In genomic region chr19:56005886-56006285, GRCm38 (mm10) we compare ENCODE assay signal across 19 mouse cellular contexts.
DNase-seq lines count a peak whose midpoint lies in the region; ATAC-seq and TF ChIP-seq lines count a peak whose summit lies in the region.
"Had no signal": no experiment of that assay in that cellular context is flagged by ENCODE, and none has a peak within 500 bp of the region (broad histone marks: within the 10 kb centered on the region; RNA-seq: fewer than 3 reads in every experiment).

No protein-coding gene starts in this region.

- no peak overlapping the region for H3K9ac ChIP-seq in forebrain, embryonic 12.5 days
- H3K9ac ChIP-seq in forebrain, embryonic 13.5 days: no peak overlapping the region
- H3K9ac ChIP-seq in stomach, embryonic 16.5 days (ENCODE audit: low read length): no peak overlapping the region; the same call in 1 of the 2 replicates
- no peak overlapping the region for H3K9ac ChIP-seq in stomach, postnatal 0 days (ENCODE audit: low read length)
- H3K9ac ChIP-seq in limb, embryonic 12.5 days (replicated peaks): no peak overlapping the region
- H3K9ac ChIP-seq: limb, embryonic 13.5 days; liver, embryonic 15.5 days; midbrain, embryonic 12.5 days; neural tube, embryonic 13.5 days had no signal

- peaks cover 13% of the 10 kb centered on the region for H3K27me3 ChIP-seq in forebrain, embryonic 12.5 days
- H3K27me3 ChIP-seq in forebrain, embryonic 13.5 days: peaks cover 13% of the 10 kb centered on the region; the same call in 1 of the 2 replicates
- H3K27me3 ChIP-seq in stomach, embryonic 16.5 days (ENCODE audit: control insufficient read depth, insufficient read depth, low read length): no peaks in the 10 kb centered on the region
- H3K27me3 ChIP-seq in stomach, postnatal 0 days (ENCODE audit: control insufficient read depth, insufficient read depth, low read length): no peaks in the 10 kb centered on the region
- H3K27me3 ChIP-seq in limb, embryonic 12.5 days: 0 out of 2 replicates have a peak, but pooled peaks cover 3% of the 10 kb centered on the region
- H3K27me3 ChIP-seq: limb, embryonic 13.5 days; midbrain, embryonic 12.5 days; neural tube, embryonic 13.5 days; Patski had no signal

- no peak for ATAC-seq in forebrain, embryonic 12.5 days (ENCODE audit: low FRiP score)
- ATAC-seq in forebrain, embryonic 13.5 days: no peak
- no peak for ATAC-seq in stomach, embryonic 16.5 days (ENCODE audit: insufficient read depth, low FRiP score)
- no peak for ATAC-seq in stomach, postnatal 0 days (ENCODE audit: low FRiP score, low TSS enrichment)
- no peak for ATAC-seq in limb, embryonic 12.5 days (ENCODE audit: insufficient number of reproducible peaks, insufficient read depth, low FRiP score, low TSS enrichment, low read depth)
- ATAC-seq in erythroblast, adult 5-6 weeks (replicated peaks; ENCODE audit: low FRiP score, poor library complexity, severe bottlenecking): no peak
- ATAC-seq: inflammation-experienced regulatory T-cells, adult 6 months; Patski had no signal

- no peak for TF ChIP-seq CTCF in stomach, postnatal 0 days (IDR thresholded peaks at IDR 0.05; ENCODE audit: low read depth)

- 0 out of 2 replicates have a peak overlapping the region, but pooled peaks have one; percentile 36 for H3K27ac ChIP-seq in forebrain, embryonic 12.5 days
- no peak overlapping the region for H3K27ac ChIP-seq in forebrain, embryonic 13.5 days
- 0 out of 2 replicates have a peak overlapping the region, but pooled peaks have one; percentile 8 for H3K27ac ChIP-seq in stomach, embryonic 16.5 days (ENCODE audit: low read length)
- H3K27ac ChIP-seq in stomach, postnatal 0 days (replicated peaks): no peak overlapping the region
- peak overlapping the region; percentile 23; the same call in 1 of the 2 replicates for H3K27ac ChIP-seq in limb, embryonic 12.5 days
- H3K27ac ChIP-seq: liver, embryonic 15.5 days; midbrain, embryonic 12.5 days had no signal

- no peak overlapping the region for H3K4me3 ChIP-seq in forebrain, embryonic 12.5 days (replicated peaks)
- H3K4me3 ChIP-seq in forebrain, embryonic 13.5 days: no peak overlapping the region
- no peak overlapping the region for H3K4me3 ChIP-seq in stomach, embryonic 16.5 days (replicated peaks; ENCODE audit: low read length)
- H3K4me3 ChIP-seq in stomach, postnatal 0 days (ENCODE audit: low read depth, low read length): no peak overlapping the region
- H3K4me3 ChIP-seq in limb, embryonic 12.5 days (replicated peaks): no peak overlapping the region
- H3K4me3 ChIP-seq: limb, embryonic 13.5 days; liver, embryonic 15.5 days; midbrain, embryonic 12.5 days; neural tube, embryonic 13.5 days had no signal

- WGBS in forebrain, embryonic 12.5 days: 30% methylated on average over 6 of the region's 6 CpGs
- WGBS in forebrain, embryonic 13.5 days: 23% methylated on average over 6 of the region's 6 CpGs
- WGBS in stomach, embryonic 16.5 days: 21% methylated on average over 6 of the region's 6 CpGs
- 31% methylated on average over 6 of the region's 6 CpGs for WGBS in stomach, postnatal 0 days
- WGBS in limb, embryonic 12.5 days: 62% methylated on average over 6 of the region's 6 CpGs

- no peak for DNase-seq in stomach, postnatal 0 days (ENCODE audit: low spot score)
- DNase-seq in frontal cortex, adult 2 months (ENCODE audit: extremely low spot score in 1 of 2, low spot score in 1 of 2): no peak
- no peak for DNase-seq in gastrocnemius, postnatal 25 days
- DNase-seq: cerebellum, postnatal 36 days; heart, adult 18-20 months; kidney, adult 9 months; kidney, postnatal 4 days; lung, postnatal 36 days had no signal

- TF ChIP-seq EP300 in stomach, postnatal 0 days (optimal IDR thresholded peaks at IDR 0.05): no peak

- 0 out of 2 replicates have a peak overlapping the region, but pooled peaks have one; percentile 4 for H3K4me2 ChIP-seq in forebrain, embryonic 12.5 days
- no peak overlapping the region for H3K4me2 ChIP-seq in forebrain, embryonic 13.5 days
- no peak overlapping the region for H3K4me2 ChIP-seq in stomach, embryonic 16.5 days (ENCODE audit: low read depth, low read length)
- no peak overlapping the region for H3K4me2 ChIP-seq in stomach, postnatal 0 days (replicated peaks; ENCODE audit: low read depth)
- no peak overlapping the region for H3K4me2 ChIP-seq in limb, embryonic 12.5 days
- H3K4me2 ChIP-seq: limb, embryonic 13.5 days; liver, embryonic 15.5 days; midbrain, embryonic 12.5 days; neural tube, embryonic 13.5 days had no signal

- peaks cover 18% of the 10 kb centered on the region for H3K4me1 ChIP-seq in forebrain, embryonic 12.5 days
- peaks cover 18% of the 10 kb centered on the region for H3K4me1 ChIP-seq in forebrain, embryonic 13.5 days
- peaks cover 10% of the 10 kb centered on the region; the same call in 1 of the 2 replicates for H3K4me1 ChIP-seq in stomach, embryonic 16.5 days (ENCODE audit: control insufficient read depth, insufficient read depth, low read length)
- no peaks in the 10 kb centered on the region for H3K4me1 ChIP-seq in stomach, postnatal 0 days (replicated peaks; ENCODE audit: control insufficient read depth, insufficient read depth)
- peaks cover 26% of the 10 kb centered on the region for H3K4me1 ChIP-seq in limb, embryonic 12.5 days (replicated peaks)
- H3K4me1 ChIP-seq: liver, embryonic 15.5 days had no signal

- H3K9me3 ChIP-seq in forebrain, embryonic 12.5 days: no peaks in the 10 kb centered on the region
- 0 out of 2 replicates have a peak, but pooled peaks cover 3% of the 10 kb centered on the region for H3K9me3 ChIP-seq in forebrain, embryonic 13.5 days (replicated peaks)
- H3K9me3 ChIP-seq in stomach, embryonic 16.5 days (replicated peaks; ENCODE audit: control insufficient read depth, low read length): no peaks in the 10 kb centered on the region
- no peaks in the 10 kb centered on the region for H3K9me3 ChIP-seq in stomach, postnatal 0 days (ENCODE audit: control insufficient read depth, low read length)
- H3K9me3 ChIP-seq in limb, embryonic 12.5 days: no peaks in the 10 kb centered on the region
- H3K9me3 ChIP-seq: limb, embryonic 13.5 days; liver, embryonic 15.5 days; midbrain, embryonic 12.5 days; neural tube, embryonic 13.5 days had no signal

- H3K36me3 ChIP-seq in forebrain, embryonic 12.5 days (replicated peaks): no peaks in the 10 kb centered on the region
- no peaks in the 10 kb centered on the region for H3K36me3 ChIP-seq in forebrain, embryonic 13.5 days (ENCODE audit: poor library complexity, severe bottlenecking)
- no peaks in the 10 kb centered on the region for H3K36me3 ChIP-seq in stomach, embryonic 16.5 days (ENCODE audit: control insufficient read depth, insufficient read depth, low read length)
- no peaks in the 10 kb centered on the region for H3K36me3 ChIP-seq in stomach, postnatal 0 days (ENCODE audit: control insufficient read depth, insufficient read depth, low read length)
- no peaks in the 10 kb centered on the region for H3K36me3 ChIP-seq in limb, embryonic 12.5 days
- H3K36me3 ChIP-seq: limb, embryonic 13.5 days; liver, embryonic 15.5 days; midbrain, embryonic 12.5 days; neural tube, embryonic 13.5 days had no signal

Comparison
In these comparisons a context has a peak if more than half of its experiments do, and no peak if none do; other contexts are left out.
1. H3K27ac ChIP-seq: peak in forebrain, embryonic 12.5 days (single experiment), stomach, embryonic 16.5 days (single experiment) and limb, embryonic 12.5 days (single experiment); none in forebrain, embryonic 13.5 days (single experiment) and stomach, postnatal 0 days (single experiment).